Mouse (Mus musculus) cerebellum, postnatal 10 days (tissue): ENCODE results near the gene Fam155a.

Source experiments
- DNase-seq, 2 experiments: peaks; one replicate each; pipeline ENCODE4 v3.0.0; 2021; ENCODE audit warnings: mixed read lengths in 2 of 2

Gene Fam155a

DNA sequence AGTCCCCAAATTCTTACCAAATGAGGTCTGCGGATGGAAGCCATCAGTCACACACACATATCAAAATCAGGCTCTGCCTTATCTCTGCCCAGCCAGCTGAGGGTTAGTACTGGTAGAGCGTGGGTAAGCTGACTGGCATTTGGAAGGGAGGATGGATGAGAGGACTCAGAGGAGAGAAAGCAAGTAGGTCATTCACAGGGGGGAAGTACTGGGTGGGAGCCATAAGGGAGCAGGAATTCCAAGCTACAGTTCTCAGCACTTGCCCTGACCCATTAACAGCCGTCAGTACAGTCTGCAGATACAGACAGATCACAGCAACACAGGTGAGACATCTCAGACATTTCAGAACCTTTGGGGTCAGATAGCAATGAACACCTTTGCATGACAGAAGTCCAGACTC lies 300.8 kb downstream of the Fam155a start:
- DNase-seq: no peak

DNA sequence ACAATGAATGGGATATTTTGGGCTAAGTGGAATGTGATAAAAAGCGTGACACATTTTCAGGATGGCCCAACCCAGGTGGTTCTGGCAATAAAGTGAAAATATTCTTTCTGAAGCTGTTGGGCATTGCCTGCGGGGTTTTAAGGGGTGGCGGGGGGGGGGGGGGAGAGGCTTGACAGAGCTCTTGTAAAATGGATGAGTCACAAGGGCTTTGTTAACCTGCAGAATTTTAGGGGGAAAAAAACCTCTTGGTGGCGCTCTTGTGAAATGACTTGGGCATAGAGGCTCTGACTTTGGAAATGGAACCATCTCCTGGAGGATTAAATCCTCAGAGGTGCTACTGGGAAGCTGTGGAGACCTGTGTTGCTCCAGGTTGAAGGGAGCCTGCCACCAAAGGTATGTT lies 309.9 kb downstream of the Fam155a start:
- peak; percentile 12 to 39 for DNase-seq

DNA sequence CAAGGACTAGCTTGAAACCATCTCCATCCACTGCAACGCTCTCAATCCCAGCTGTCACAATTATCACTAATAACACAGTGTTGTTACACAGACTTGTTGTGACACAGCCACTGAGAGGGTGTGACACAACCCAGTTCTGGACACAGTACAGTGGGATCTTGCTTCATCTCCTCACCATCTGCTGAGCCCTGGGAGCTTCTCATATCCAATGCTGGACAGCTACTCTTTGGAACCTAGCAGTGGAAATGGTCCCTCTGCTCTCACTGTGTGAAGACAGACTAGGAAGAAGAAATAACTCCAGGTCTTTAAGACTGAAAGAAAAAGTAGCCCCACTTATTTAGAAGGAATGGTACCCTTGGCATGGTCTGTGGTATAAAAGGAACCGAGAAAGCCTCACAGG lies 310.3 kb downstream of the Fam155a start:
- peak; percentile 26 to 32 for DNase-seq

GRCm38 (mm10) chr8:9458614-9459013 lies 312.3 kb downstream of the Fam155a start:
- no peak for DNase-seq

DNA sequence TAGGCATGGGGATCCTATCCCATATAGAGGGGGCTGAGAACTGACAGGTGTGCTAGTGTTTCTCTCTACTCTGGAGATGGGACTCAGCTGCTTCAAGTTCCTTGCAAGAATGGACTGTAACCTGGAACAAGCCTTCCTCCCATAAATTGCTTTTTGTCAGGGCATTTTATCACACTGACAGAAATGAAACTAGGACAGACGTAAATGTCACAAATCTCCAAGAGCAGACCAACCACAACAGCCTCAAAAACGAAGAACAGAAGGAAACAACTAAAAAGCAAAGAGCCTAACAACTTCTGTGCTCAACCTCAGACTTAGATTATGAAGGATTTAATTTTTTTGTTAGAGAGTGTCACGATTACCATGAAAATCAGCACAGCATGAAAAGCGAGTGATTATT lies 315.8 kb downstream of the Fam155a start:
- no peak for DNase-seq

DNA sequence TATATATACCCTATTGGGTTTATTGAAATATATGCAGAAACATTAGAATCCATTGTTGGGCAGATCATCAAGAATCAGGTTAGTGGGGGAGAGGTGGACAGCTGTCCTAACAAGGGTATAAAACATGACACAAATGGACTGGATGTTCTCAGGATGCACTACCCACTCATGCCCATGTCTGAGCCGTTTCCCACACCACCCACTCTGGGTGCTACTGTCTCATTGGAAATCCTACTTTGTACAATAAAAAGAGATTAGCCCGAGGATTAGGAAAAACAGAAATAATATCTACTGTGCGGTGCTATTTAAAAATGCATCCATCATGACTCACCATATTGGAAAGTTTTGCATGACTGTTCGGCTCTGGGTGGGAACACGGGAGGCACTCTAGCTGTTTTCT lies 317.2 kb downstream of the Fam155a start:
- no peak for DNase-seq

- DNase-seq: peak; percentile 24 to 35
Measured at GRCm38 (mm10) chr8:9451543-9451942, 319.4 kb downstream of the Fam155a start.

DNA sequence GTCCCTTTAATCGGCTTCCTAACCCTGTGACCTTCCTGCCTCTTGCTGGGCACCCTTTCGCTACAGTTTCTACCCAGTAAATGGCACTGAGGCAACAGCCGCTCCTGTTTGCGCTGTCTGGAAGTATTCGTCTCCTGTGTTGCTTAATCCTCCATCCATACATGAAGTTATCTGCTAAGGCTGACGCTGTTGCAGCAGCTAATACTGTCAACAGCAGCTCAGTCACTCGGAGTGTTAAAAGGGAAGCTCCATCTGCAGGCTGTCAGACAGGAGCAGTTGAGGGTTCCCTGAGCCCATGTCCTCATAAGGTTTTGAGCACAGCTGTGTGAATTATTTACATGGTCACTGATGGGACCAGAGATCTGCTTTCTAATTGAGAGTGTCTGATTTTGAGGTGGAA lies 322.3 kb downstream of the Fam155a start:
- DNase-seq: no peak

DNA sequence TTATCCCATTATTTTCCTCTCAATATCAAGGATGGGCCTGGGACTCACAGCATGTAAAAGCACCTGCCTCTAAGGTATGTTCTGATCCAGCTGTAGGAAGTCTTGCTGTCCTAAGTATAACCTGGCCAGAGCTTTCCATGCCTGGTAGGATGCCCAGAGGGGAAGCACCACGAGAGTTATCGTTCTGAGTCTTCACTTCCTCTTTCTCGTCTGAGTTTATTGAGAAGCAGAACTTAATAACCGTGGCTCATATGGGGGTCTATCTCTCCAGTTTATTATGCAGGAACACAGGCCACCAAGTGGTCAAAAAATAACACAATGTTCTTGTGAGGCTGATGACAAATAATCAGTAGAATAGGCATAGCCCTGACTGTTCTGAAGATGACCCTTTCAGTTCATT lies 333.1 kb downstream of the Fam155a start:
- DNase-seq: no peak

DNA sequence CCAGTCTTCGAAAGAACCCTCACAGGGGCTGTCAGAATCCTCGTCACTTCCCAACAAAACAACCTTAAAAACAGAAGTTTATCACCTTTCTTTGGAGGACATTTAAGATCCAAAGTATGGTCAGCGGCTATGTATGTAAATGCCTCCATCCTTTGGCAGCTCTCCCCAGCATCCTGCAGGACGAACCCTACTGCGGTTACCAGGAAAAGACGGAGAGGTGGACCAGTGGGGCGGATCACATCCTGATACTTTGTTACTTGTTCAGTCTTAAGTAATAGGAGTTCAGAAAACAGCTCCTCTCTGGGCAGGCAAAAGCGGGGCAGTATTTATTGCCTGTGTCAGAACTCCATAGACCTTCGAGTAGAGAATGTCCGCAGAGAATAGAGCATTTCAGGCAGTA lies 335.5 kb downstream of the Fam155a start:
- DNase-seq: peak; percentile 53

GRCm38 (mm10) chr8:9432635-9433372 lies 338.2 kb downstream of the Fam155a start:
- no peak for DNase-seq

DNA sequence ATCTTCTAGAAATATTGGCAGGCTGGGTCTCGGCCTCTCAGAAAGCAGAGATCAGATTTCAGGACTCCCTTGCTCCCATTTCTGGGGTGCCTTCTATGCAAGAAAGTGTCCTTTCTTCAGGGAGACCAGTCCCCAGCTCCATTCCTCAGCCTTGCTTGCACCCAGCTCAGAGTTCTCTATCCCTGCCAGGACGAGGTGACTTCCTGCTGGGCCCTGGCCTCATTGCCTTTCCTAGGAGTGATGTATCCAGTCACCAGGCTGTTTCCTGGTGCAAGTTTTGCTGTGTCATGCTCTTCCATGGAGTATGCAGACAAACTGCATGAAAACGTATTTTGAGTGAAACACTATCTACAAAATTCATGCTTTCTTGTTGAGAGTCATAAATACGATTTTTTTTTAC lies 342.1 kb downstream of the Fam155a start:
- peak; percentile 48 to 50 for DNase-seq

DNA sequence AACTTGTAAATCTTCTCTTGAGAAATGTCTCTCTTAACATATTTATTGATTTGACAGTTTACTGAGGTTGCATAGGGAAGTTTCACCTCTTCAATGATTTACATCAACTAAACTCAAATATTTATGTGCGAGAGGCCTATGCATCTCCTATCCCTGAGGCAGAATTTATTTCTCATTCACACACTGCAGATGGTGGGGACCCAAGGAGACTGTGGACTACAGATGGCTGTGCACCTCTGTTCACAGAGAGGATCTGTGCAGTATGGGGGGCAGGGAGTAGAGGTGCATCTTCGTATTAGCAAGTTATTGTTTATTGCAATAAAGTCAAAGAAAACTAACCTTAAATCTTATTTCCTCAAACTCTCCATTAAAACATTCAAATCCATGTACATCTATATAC lies 346.9 kb downstream of the Fam155a start:
- DNase-seq: no peak

DNA sequence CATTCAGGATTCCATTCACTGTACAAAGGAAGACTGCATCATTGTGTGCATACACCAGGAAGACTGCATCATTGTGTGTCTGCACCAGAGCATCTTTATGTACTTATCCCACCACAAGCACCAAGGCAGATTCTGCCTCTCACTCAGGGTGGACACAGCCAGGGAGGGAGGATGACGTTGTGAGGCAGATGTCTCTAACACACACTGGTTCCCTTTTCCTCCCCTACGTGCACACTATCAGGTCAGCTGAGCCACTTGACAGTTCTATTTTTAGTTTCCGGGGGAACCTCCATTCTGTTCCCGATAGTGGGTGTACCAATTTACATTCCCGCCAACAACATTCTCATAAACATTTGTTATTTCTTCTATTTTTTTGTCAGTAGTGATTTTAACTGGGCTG lies 347.4 kb downstream of the Fam155a start:
- DNase-seq: no peak

GRCm38 (mm10) chr8:9423184-9423583 lies 347.8 kb downstream of the Fam155a start:
- DNase-seq: no peak

DNA sequence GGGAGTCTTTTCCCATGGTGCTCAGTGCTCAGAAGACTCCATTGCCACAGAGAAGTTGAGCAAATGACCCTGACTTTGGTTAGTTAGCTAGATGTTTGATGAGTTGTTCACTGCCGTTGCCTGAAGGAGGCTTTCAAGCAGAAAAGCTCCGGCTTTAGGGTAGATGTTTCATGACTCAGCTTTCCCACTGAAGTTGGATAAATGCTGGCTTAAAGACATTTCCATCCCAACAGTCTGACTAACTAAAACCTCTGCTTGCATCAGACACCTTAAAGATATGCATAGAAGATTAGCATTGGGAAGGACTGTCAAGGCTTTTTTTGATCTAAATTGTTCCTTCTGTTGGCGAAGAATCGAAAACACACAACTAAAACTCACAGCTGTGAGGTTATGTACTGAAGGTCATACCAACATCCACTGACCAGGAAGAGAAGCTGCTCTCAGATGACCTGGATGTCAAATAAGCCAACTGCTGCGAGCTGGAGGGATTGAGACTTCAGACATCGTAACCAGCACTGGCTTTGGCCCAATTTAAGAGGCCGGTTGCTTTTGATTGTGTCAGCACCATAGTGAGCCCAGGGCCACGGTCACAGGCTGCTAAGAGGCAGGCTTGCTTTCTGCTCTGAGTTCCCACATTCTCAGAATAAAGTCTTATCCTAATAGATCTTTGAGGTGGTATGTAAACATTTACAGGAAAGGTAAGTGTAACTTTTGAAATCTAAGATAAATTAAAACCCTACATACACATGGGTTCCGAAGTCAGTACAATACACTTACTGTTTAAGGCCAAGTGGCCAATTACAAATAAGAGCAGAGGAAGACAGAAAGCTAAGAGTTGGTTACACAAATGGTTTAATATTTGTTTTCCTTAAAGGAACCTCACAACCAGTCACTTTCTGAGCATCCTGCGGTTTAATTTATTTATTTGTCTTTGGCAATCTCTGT lies 351.8 kb downstream of the Fam155a start:
- DNase-seq: peak; percentile 43 to 47

GRCm38 (mm10) chr8:9416189-9416588 lies 354.8 kb downstream of the Fam155a start:
- DNase-seq: no peak

DNA sequence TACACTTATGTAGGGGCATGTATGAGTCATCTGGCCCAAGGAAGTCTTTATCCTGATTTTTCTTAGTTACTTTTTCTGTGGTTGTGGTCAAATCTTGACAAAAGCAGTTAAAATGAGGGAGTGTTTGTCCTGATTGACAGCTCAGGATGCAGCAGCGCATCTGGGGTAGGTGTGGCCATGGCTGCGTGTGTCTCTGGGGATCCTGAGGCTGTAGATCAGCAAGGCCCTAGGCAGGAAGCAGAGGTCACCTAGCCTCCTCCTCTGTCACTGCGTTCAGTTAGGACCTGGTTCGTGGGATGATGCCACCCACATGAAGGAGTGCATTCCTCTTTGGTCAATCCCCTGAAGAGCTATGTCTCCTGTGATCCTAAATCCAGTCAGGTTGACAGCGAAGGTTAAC lies 362.5 kb downstream of the Fam155a start:
- no peak for DNase-seq

- DNase-seq: no peak
Measured at GRCm38 (mm10) chr8:9406204-9406603, 364.8 kb downstream of the Fam155a start.

- DNase-seq: no peak
Measured at GRCm38 (mm10) chr8:9404651-9405050, 366.3 kb downstream of the Fam155a start.

- no peak for DNase-seq
Measured at GRCm38 (mm10) chr8:9402393-9402792, 368.6 kb downstream of the Fam155a start.

GRCm38 (mm10) chr8:9398606-9399263 lies 372.2 kb downstream of the Fam155a start:
- no peak for DNase-seq

- DNase-seq: no peak
Measured at GRCm38 (mm10) chr8:9398040-9398439, 372.9 kb downstream of the Fam155a start.
